Mouse (Mus musculus) common myeloid progenitor, adult 5-6 weeks (primary cell): Measurements from ENCODE around the gene Iqch. TPM values are rescaled to one million over a fixed set of nuclear protein-coding genes. Genes with fewer than 3 reads are reported as not detected.

Source experiments
- ATAC-seq: replicated peaks from 2 replicates; pipeline ENCODE4 v1.8.0; 2016; ENCODE audit warnings: low read depth, mild to moderate bottlenecking, moderate TSS enrichment, inconsistent platforms; ENCODE audit not compliant: poor library complexity, severe bottlenecking
- total RNA-seq: library from RNA; stranded (forward); fragments of 200-1000, 187-1606 nt; gene quantifications from 2 replicates; pipeline ENCODE4 v1.2.3, GENCODE M21; 2017

The Iqch gene
- 0.09 TPM in 1 of 2 replicates, not detected in the other for total RNA-seq

DNA sequence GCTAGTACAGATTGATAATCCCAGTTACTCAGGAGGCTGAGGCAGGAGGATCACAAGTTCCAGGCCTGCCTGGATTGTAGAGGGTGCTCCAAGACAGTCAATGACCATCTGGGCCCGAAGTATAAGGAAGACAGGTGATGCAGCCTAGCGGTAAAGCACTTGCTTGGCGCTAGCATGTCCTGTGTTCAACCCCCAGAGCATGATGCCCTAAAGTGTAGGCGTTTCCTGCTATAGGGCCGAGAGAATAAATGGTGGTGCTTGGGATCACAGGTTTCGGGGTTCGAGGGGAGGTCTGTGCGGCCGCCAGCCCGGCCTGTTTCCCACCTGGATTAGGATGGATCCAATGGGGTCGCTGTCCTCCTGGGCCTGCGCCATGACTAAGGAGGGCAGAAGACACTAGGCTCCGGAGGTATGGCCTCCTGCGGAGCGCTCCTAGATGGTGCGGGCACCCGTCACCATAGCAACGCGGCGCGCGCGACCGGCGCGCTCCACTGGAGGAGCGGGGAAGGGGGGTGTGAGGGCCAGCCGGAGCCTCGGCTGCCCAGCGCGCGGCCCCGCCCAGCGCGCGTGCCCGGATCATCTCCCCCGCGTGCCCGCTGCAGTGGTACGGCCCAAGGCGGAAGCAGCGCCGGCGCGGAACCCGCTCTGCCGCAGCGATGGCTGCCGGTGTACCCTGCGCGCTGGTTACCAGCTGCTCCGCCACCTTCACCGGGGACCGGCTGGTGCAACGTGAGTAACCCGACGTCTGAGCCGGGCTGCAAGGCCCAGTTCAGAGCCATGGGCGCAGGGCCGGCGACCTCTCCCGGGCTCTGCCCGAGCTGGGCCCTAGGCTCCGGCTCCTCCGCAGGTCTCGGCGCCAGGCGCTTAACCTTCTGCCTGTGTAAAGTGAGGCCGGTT, at the start of gene Iqch, which contains the start of gene Aagab:
Gene Iqch (minus strand): TSS at position 451 of the 897 bp plus-strand sequence.
Gene Aagab (plus strand): TSS at position 618 of the 897 bp plus-strand sequence.
- peak; percentile 95 for ATAC-seq

- ATAC-seq: no peak
Measured at GRCm38 (mm10) chr9:63651594-63651993, 49.3 kb upstream of the Iqch start.

GRCm38 (mm10) chr9:63650905-63651304, 48.6 kb upstream of the Iqch start:
- no peak for ATAC-seq

- ATAC-seq: no peak
Measured at GRCm38 (mm10) chr9:63649841-63650545, 47.7 kb upstream of the Iqch start.

- ATAC-seq: no peak
Measured at GRCm38 (mm10) chr9:63648520-63648918, 46.2 kb upstream of the Iqch start.

- no peak for ATAC-seq
Measured at GRCm38 (mm10) chr9:63647581-63648519, 45.6 kb upstream of the Iqch start.

- ATAC-seq: no peak
Measured at GRCm38 (mm10) chr9:63645084-63645483, 42.8 kb upstream of the Iqch start.

GRCm38 (mm10) chr9:63644011-63644410, 41.7 kb upstream of the Iqch start:
- no peak for ATAC-seq

DNA sequence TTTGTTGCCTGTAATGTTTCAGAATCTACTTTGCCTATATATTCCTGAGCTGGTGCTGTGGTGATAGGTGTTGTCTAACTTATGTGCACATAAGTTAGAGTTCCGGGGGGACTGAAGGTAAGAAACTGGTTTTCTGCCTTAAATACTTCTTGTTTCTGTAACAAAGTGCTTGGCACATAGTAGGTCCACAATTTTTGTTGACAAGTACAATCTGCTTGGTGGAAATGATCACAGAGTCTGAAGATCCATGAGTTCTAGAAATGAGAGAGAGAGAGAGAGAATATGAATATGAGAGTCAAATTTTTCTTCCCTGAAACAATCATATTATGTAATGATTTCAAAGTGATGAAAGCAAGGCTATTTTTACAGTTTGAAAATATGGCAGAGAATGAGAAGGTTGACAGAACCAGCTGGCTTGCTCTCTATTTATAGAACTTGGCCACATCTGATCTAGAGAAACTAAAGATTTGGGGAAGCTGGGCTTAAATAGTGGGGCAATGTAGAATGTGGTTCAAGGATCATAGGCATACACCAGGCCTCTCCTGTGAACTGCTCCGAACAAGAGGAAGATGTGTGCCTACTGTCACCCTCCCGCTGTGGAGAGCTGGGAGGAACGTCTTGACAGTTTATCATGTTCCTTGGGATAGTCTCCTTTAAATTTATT, 39.8 kb upstream of the Iqch start:
- ATAC-seq: peak; percentile 63

GRCm38 (mm10) chr9:63636113-63636512, 33.8 kb upstream of the Iqch start:
- ATAC-seq: no peak

- no peak for ATAC-seq
Measured at GRCm38 (mm10) chr9:63633334-63633733, 31.0 kb upstream of the Iqch start.

DNA sequence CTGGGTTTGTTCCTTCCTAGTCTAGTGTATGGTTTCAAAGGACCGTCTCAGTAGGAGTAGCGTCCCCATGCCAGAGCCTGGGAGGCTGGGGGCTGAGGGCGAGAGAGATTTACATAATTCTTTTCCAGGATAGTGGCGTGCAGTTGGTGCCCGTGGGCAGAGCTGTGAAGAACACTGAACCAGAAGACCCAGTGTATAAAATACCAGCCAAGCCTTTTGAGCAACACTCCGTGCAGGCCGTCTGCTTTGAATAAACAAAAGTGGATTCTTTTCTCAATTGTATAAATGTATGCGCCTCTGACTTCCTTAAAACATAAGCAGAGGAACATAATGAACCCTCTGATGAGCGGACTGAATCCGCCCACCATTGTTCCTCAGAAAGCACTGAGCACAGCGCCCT, 30.6 kb upstream of the Iqch start:
- no peak for ATAC-seq

GRCm38 (mm10) chr9:63632045-63632444, 29.8 kb upstream of the Iqch start:
- ATAC-seq: no peak

GRCm38 (mm10) chr9:63625090-63625756, 22.9 kb upstream of the Iqch start:
- ATAC-seq: no peak

DNA sequence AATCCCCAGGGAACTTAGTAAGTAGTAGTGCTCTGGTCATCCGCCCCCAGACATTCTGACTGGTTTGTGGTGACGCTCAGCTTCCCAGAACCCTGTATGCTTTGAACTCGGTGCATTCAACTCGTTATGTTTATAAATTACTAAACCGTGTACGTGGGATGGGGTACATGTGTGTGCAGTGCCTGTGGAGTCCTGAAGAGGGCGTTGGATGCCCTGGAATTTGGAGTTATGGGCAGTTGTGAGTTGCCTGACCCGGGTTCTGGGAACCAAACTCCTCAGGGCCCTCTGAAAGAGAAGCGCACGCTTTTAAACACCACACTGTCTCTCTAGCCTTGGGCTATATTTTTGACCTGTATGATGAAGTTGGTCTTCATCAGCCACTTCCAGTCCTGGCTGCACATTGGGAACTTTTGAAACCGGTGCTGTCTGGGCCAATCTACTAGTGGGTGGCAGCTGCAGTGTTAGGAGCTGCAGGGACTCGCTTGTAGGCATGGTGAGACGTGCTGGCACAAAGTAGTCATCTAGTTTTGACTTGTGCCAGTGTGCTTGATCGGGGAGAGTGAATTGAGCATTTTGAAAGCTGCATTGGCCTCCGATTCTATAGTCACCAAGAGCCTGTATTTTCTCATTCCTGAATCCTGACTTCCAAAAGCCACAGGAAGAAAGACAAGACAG, 21.7 kb upstream of the Iqch start:
- ATAC-seq: no peak

- ATAC-seq: no peak
Measured at GRCm38 (mm10) chr9:63617967-63618366, 15.7 kb upstream of the Iqch start.

DNA sequence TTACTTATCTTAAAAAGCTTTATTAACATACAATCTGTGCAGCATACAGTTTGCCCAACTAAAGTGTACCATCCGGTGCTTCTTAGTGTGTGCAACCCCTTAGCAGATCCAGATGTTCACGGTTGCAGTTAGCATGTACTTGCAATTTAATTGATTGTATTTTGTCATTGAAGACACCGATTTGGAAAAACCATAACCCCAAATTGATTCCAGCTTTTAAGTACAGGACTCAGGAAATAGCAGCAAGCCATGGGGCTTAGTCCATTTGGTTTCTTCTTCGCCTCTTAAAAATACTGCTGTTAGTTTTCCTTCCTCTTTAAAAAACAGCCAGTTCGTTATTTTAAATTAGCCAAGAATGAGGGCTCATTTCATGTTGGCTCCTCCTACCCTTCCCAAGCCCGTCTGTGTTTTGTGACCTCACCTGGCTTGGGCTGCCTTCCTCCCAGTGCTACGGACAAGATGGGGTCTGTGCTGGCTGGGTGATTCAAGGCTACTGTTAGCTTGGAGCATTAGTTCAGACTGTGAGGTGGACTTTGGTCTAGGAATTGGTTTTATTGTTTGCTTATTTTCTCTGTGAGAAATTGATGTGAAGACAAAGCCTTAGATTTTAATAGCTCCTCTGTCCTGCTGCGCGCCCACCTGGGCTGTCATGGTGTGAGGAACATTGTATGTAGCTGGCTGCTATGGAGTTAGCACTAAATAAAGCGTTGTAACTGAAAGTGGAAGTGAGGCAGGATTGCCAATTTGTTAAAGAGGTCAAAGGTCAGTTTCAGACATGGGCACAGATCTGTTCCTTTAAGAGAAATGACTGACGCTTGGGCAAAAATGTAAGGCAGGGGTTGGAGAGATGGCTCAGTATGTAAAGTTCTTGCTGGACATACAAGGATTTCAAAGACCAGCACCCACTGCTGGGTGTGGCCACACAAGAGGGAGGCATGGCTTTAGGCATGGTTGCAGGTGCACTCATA, 12.0 kb upstream of the Iqch start:
- ATAC-seq: 0 out of 2 replicates have a peak, but pooled peaks have one; percentile 14
